Mouse (Mus musculus): ENCODE measurements around the gene Thegl. TPM values are rescaled to one million over a fixed set of nuclear protein-coding genes. Genes with fewer than 3 reads are reported as not detected.

Gene Thegl
- total and polyA plus RNA-seq, 3 experiments, result 0.11 TPM; not detected in 2

- DNase-seq (ENCODE audit: low spot score) (no peak), ATAC-seq (ENCODE audit: extremely low read depth, insufficient number of reproducible peaks, low FRiP score, poor library complexity, severe bottlenecking) (no peak)
- Histone ChIP-seq H3K9me3 (replicated peaks) (no peaks in the 10 kb centered on the region), H3K36me3 (replicated peaks) (no peaks in the 10 kb centered on the region), H3K4me1 (ENCODE audit: insufficient read depth, low read depth, low read length) (no peaks in the 10 kb centered on the region), H3K4me3 (ENCODE audit: low read depth, low read length) (no peak overlapping the region), H3K27me3 (ENCODE audit: insufficient read depth, low read length) (peaks cover 5% of the 10 kb centered on the region)
- TF ChIP-seq GATA2 (IDR thresholded peaks at IDR 0.05; ENCODE audit: borderline replicate concordance, low read depth, low read length), result no peak
- TF ChIP-seq GATA1 (IDR thresholded peaks at IDR 0.05; ENCODE audit: borderline replicate concordance, low read length), result no peak
- TF ChIP-seq CTCF (IDR thresholded peaks at IDR 0.05; ENCODE audit: low read depth, low read length), result no peak
- no peak for TF ChIP-seq TAL1 (conservative IDR thresholded peaks at IDR 0.05; ENCODE audit: low read depth, low read length)
Observed at GRCm38 (mm10) chr5:77038451-77038850, 22.6 kb downstream of the Thegl start.

DNA sequence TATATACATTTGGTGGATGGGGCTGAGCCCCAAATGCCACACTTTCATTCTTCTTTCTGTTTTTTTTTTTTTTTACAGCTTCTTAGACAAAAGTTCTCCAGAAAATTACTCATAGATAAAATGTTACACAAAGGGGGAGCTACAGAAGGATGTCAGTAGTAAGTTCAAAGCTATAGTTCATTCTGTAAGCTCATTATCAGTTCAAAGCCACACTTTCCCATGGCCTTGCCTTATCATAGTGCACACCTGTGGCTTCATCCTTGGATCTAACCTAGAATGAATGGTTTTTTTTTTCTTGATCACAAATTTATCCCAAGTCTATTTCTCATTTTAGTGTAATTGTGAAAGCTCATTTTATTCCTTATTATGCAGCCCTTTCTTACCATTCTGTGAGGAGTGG lies 23.6 kb downstream of the Thegl start:
- no peaks in the 10 kb centered on the region for H3K36me3 ChIP-seq (replicated peaks)
- DNase-seq (ENCODE audit: low spot score), result no peak
- TF ChIP-seq GATA2 (IDR thresholded peaks at IDR 0.05; ENCODE audit: borderline replicate concordance, low read depth, low read length) (no peak), TAL1 (conservative IDR thresholded peaks at IDR 0.05; ENCODE audit: low read depth, low read length) (no peak), POLR2AphosphoS5 (IDR thresholded peaks at IDR 0.05; ENCODE audit: insufficient replicate concordance, low read depth, low read length) (no peak), GATA1 (IDR thresholded peaks at IDR 0.05; ENCODE audit: borderline replicate concordance, low read length) (no peak), CTCF (IDR thresholded peaks at IDR 0.05; ENCODE audit: low read depth, low read length) (no peak)
- H3K9me3 ChIP-seq (replicated peaks), result no peaks in the 10 kb centered on the region
- H3K27me3 ChIP-seq (ENCODE audit: insufficient read depth, low read length), result peaks cover 8% of the 10 kb centered on the region
- H3K4me1 ChIP-seq (ENCODE audit: insufficient read depth, low read depth, low read length), result no peaks in the 10 kb centered on the region
- no peak overlapping the region for H3K4me3 ChIP-seq (ENCODE audit: low read depth, low read length)
- no peak for ATAC-seq (ENCODE audit: extremely low read depth, insufficient number of reproducible peaks, low FRiP score, poor library complexity, severe bottlenecking)

- TF ChIP-seq GATA2 (IDR thresholded peaks at IDR 0.05; ENCODE audit: borderline replicate concordance, low read depth, low read length) (no peak), CTCF (IDR thresholded peaks at IDR 0.05; ENCODE audit: low read depth, low read length) (no peak), TAL1 (conservative IDR thresholded peaks at IDR 0.05; ENCODE audit: low read depth, low read length) (no peak), POLR2AphosphoS5 (IDR thresholded peaks at IDR 0.05; ENCODE audit: insufficient replicate concordance, low read depth, low read length) (no peak), GATA1 (IDR thresholded peaks at IDR 0.05; ENCODE audit: borderline replicate concordance, low read length) (no peak)
- H3K4me3 ChIP-seq (ENCODE audit: low read depth, low read length), result no peak overlapping the region
- peaks cover 11% of the 10 kb centered on the region for H3K27me3 ChIP-seq (ENCODE audit: insufficient read depth, low read length)
- no peaks in the 10 kb centered on the region for H3K9me3 ChIP-seq (replicated peaks)
- H3K4me1 ChIP-seq (ENCODE audit: insufficient read depth, low read depth, low read length), result no peaks in the 10 kb centered on the region
- ATAC-seq (ENCODE audit: extremely low read depth, insufficient number of reproducible peaks, low FRiP score, poor library complexity, severe bottlenecking) (no peak), DNase-seq (ENCODE audit: low spot score) (no peak)
- H3K36me3 ChIP-seq (replicated peaks), result no peaks in the 10 kb centered on the region
Observed at GRCm38 (mm10) chr5:77044362-77044761, 28.5 kb downstream of the Thegl start.

DNA sequence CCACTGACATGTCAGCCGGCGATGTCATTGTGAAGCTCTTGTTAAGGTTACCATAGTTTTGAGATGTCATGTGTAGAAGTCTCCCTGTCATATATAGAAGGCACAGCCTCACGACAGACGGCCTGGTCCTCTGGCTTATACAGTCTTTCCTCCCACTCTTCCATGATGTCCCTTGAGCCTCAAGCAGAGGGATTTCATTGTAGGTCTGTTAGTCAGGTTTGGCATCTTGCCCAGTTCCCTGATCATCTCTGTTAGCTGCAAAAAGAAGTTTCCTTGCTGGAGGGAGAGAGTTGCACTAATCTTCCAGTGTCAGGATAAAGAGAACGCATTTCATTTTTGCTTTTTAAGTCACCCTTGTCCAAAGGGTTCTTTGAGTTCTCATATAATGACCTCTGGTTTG lies 36.8 kb downstream of the Thegl start:
- DNase-seq (ENCODE audit: low spot score), result no peak
- H3K4me3 ChIP-seq (ENCODE audit: low read depth, low read length), result no peak overlapping the region
- no peaks in the 10 kb centered on the region for H3K36me3 ChIP-seq (replicated peaks)
- H3K27me3 ChIP-seq (ENCODE audit: insufficient read depth, low read length), result peaks cover 16% of the 10 kb centered on the region
- no peaks in the 10 kb centered on the region for H3K9me3 ChIP-seq (replicated peaks)
- no peaks in the 10 kb centered on the region for H3K4me1 ChIP-seq (ENCODE audit: insufficient read depth, low read depth, low read length)
- ATAC-seq (ENCODE audit: extremely low read depth, insufficient number of reproducible peaks, low FRiP score, poor library complexity, severe bottlenecking), result no peak
- no peak for TF ChIP-seq POLR2AphosphoS5 (IDR thresholded peaks at IDR 0.05; ENCODE audit: insufficient replicate concordance, low read depth, low read length)
- TF ChIP-seq CTCF (IDR thresholded peaks at IDR 0.05; ENCODE audit: low read depth, low read length), result no peak
- TF ChIP-seq GATA2 (IDR thresholded peaks at IDR 0.05; ENCODE audit: borderline replicate concordance, low read depth, low read length), result no peak
- TF ChIP-seq GATA1 (IDR thresholded peaks at IDR 0.05; ENCODE audit: borderline replicate concordance, low read length), result no peak
- no peak for TF ChIP-seq TAL1 (conservative IDR thresholded peaks at IDR 0.05; ENCODE audit: low read depth, low read length)

DNA sequence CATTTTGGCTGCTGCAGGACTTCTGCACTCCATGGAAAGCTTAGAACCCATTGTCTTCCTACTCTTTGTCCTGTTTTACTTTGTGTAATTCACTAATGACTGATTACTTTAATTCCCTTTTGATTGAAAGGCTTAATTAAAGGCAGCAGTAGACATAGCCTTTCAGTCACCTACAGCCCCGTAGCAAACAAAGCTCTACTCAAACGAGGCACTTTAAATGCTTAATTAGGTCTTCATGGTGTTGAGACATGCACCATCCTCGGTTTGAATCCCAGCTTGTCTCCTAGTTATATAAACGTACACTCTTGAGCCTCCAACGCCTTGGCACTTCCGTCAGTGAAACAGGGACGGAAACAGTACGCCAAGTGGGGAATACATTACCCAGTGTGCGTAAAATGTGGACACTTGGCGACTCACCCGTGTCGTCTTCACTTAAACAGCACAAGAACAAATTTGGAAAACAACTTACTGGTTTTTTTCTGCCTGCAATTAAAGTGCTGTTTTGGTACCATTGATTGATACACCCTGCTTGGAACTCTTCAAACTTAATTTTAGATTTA lies 41.1 kb downstream of the Thegl start:
- Histone ChIP-seq H3K4me3 (ENCODE audit: low read depth, low read length) (no peak overlapping the region), H3K27me3 (ENCODE audit: insufficient read depth, low read length) (peaks cover 12% of the 10 kb centered on the region), H3K4me1 (ENCODE audit: insufficient read depth, low read depth, low read length) (peaks cover 7% of the 10 kb centered on the region; the same call in 1 of the 2 replicates), H3K36me3 (replicated peaks) (no peaks in the 10 kb centered on the region), H3K9me3 (replicated peaks) (no peaks in the 10 kb centered on the region)
- DNase-seq (ENCODE audit: low spot score) (no peak), ATAC-seq (ENCODE audit: extremely low read depth, insufficient number of reproducible peaks, low FRiP score, poor library complexity, severe bottlenecking) (no peak)
- TF ChIP-seq GATA1 (IDR thresholded peaks at IDR 0.05; ENCODE audit: borderline replicate concordance, low read length) (no peak), TAL1 (conservative IDR thresholded peaks at IDR 0.05; ENCODE audit: low read depth, low read length) (no peak), GATA2 (IDR thresholded peaks at IDR 0.05; ENCODE audit: borderline replicate concordance, low read depth, low read length) (no peak), POLR2AphosphoS5 (IDR thresholded peaks at IDR 0.05; ENCODE audit: insufficient replicate concordance, low read depth, low read length) (no peak), CTCF (IDR thresholded peaks at IDR 0.05; ENCODE audit: low read depth, low read length) (no peak)

DNA sequence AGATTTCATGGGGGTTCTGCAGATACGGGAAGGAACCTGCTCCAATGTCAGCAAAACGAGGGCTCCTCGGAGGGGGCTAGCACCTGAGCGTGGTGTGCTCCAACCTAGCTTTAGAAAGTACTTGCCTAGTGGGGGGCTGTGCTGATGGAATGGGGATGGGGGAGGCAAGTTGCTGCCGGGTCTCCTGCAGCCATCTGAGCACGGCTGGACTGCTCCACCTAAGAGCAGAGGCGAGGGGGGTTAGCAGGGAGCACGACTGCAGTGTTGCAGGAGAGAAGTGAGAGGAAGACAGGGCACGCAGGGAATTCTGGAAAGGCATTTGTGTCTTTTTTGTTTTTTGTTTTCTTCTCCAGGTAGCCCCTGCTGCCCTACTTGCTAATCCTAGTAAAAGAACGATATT lies 44.5 kb downstream of the Thegl start:
- H3K36me3 ChIP-seq (replicated peaks), result no peaks in the 10 kb centered on the region
- peaks cover 10% of the 10 kb centered on the region; the same call in 1 of the 2 replicates for H3K27me3 ChIP-seq (ENCODE audit: insufficient read depth, low read length)
- H3K4me1 ChIP-seq (ENCODE audit: insufficient read depth, low read depth, low read length), result peaks cover 7% of the 10 kb centered on the region; the same call in 1 of the 2 replicates
- no peak for DNase-seq (ENCODE audit: low spot score)
- no peak for ATAC-seq (ENCODE audit: extremely low read depth, insufficient number of reproducible peaks, low FRiP score, poor library complexity, severe bottlenecking)
- TF ChIP-seq GATA1 (IDR thresholded peaks at IDR 0.05; ENCODE audit: borderline replicate concordance, low read length), result no peak
- no peak for TF ChIP-seq CTCF (IDR thresholded peaks at IDR 0.05; ENCODE audit: low read depth, low read length)
- no peak for TF ChIP-seq TAL1 (conservative IDR thresholded peaks at IDR 0.05; ENCODE audit: low read depth, low read length)
- TF ChIP-seq POLR2AphosphoS5 (IDR thresholded peaks at IDR 0.05; ENCODE audit: insufficient replicate concordance, low read depth, low read length), result no peak
- TF ChIP-seq GATA2 (IDR thresholded peaks at IDR 0.05; ENCODE audit: borderline replicate concordance, low read depth, low read length), result no peak
- no peaks in the 10 kb centered on the region for H3K9me3 ChIP-seq (replicated peaks)
- no peak overlapping the region for H3K4me3 ChIP-seq (ENCODE audit: low read depth, low read length)

All from G1E (cell line).